Comparison of ENCODE assay signal across 10 mouse cellular contexts in the genomic region with DNA sequence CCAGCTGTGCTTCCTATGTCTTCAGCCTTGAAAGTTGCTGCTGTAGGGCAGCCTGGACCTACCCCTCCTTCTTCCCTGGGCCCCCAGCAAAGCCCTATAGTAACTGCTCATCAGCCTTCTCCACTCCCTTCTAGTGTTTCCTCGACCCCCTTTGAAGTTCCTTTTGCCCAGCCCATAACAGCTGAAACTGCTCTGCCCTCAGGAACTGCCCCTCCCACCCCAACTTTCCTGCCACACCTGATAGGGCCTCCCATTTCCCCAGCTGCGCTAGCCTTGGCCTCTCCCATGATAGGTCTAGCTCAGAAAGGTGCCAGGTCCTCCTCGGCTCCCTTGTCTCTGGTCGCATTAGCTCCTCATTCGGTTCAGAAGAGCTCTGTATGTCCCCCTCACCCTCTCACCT. TPM values are rescaled to one million over a fixed set of nuclear protein-coding genes. Genes with fewer than 3 reads are reported as not detected.
DNase-seq lines count a peak whose midpoint lies in the region; ATAC-seq lines count a peak whose summit lies in the region.
"Had no signal": no experiment of that assay in that cellular context is flagged by ENCODE, and none has a peak within 500 bp of the region (broad histone marks: within the 10 kb centered on the region; RNA-seq: fewer than 3 reads in every experiment).

No protein-coding gene starts in this region.

- peaks cover 77% of the 10 kb centered on the region for H3K4me1 ChIP-seq in heart, embryonic 12.5 days (replicated peaks)
- H3K4me1 ChIP-seq in liver, embryonic 11.5 days (replicated peaks; ENCODE audit: control insufficient read depth, insufficient read depth, low read length), result peaks cover 29% of the 10 kb centered on the region

- no peaks in the 10 kb centered on the region for H3K9me3 ChIP-seq in heart, embryonic 12.5 days (replicated peaks)
- H3K9me3 ChIP-seq in liver, embryonic 11.5 days (ENCODE audit: control insufficient read depth, low read length), result no peaks in the 10 kb centered on the region

- DNase-seq in heart, postnatal 4 days, result no peak
- DNase-seq in spleen, postnatal 36 days (ENCODE audit: low spot score in 2 of 2), result peak; percentile 25 to 26
- DNase-seq in spleen, adult 18-20 months, result no peak
- no peak for DNase-seq in liver, embryonic 11.5 days (ENCODE audit: low spot score)
- DNase-seq in frontal cortex, postnatal 14 days (ENCODE audit: low spot score in 2 of 2), result no peak
- DNase-seq in urinary bladder, postnatal 4 days (ENCODE audit: low spot score in 2 of 2), result no peak
- DNase-seq: kidney, postnatal 4 days had no signal

- H3K36me3 ChIP-seq in heart, embryonic 12.5 days, result peaks cover 61% of the 10 kb centered on the region
- peaks cover 40% of the 10 kb centered on the region for H3K36me3 ChIP-seq in liver, embryonic 11.5 days (ENCODE audit: control insufficient read depth, insufficient read depth, low read length)

- no peak overlapping the region for H3K27ac ChIP-seq in heart, embryonic 12.5 days (ENCODE audit: poor library complexity, severe bottlenecking)
- H3K27ac ChIP-seq in liver, embryonic 11.5 days (ENCODE audit: low read depth, low read length), result peak overlapping the region; percentile 49

- ATAC-seq in heart, embryonic 12.5 days (ENCODE audit: insufficient number of reproducible peaks, low FRiP score), result no peak
- no peak; the same call in 1 of the 2 replicates for ATAC-seq in liver, embryonic 11.5 days (replicated peaks; ENCODE audit: low FRiP score)
- no peak for ATAC-seq in frontal cortex, adult (ENCODE audit: low TSS enrichment)

- WGBS in heart, embryonic 12.5 days, result 51% methylated on average over 5 of the region's 5 CpGs
- WGBS in liver, embryonic 11.5 days, result 43% methylated on average over 5 of the region's 5 CpGs

- no peak overlapping the region for H3K4me3 ChIP-seq in heart, embryonic 12.5 days
- H3K4me3 ChIP-seq in liver, embryonic 11.5 days (ENCODE audit: low read depth, low read length), result peak overlapping the region; percentile 19; the same call in 1 of the 2 replicates

- peak overlapping the region; percentile 11 for H3K9ac ChIP-seq in heart, embryonic 12.5 days
- peak overlapping the region; percentile 31 for H3K9ac ChIP-seq in liver, embryonic 11.5 days (ENCODE audit: low read depth, low read length)

- peak overlapping the region; percentile 47 for H3K4me2 ChIP-seq in heart, embryonic 12.5 days
- peak overlapping the region; percentile 59 for H3K4me2 ChIP-seq in liver, embryonic 11.5 days

- H3K27me3 ChIP-seq in heart, embryonic 12.5 days (replicated peaks), result no peaks in the 10 kb centered on the region
- H3K27me3 ChIP-seq in liver, embryonic 11.5 days (replicated peaks; ENCODE audit: control insufficient read depth, insufficient read depth, low read length), result no peaks in the 10 kb centered on the region

RNA-seq across cellular contexts. Expression of gene Naca, which starts 3.8 kb away (rescaled TPM):
- polyA plus RNA-seq in heart, embryonic 12.5 days (2016; fragmentation: Nextera tagmentation; extraction: Ambion mirVana), result 573 and 577 TPM in 2 replicates
- total RNA-seq in heart, postnatal 4 days (2021), result 100 to 1,000 TPM; 738 to 766 TPM
- 1,053 and 1,054 TPM in 2 replicates for polyA plus RNA-seq in liver, embryonic 11.5 days (2014; fragmentation: Nextera tagmentation; extraction: Ambion mirVana)

RNA-seq across cellular contexts. Expression of gene Ptges3, which starts 19.6 kb away (rescaled TPM):
- 363 and 375 TPM in 2 replicates for polyA plus RNA-seq in heart, embryonic 12.5 days (2016; fragmentation: Nextera tagmentation; extraction: Ambion mirVana)
- total RNA-seq in heart, postnatal 4 days (2021), result 100 to 1,000 TPM; 125 to 132 TPM
- 527 and 567 TPM in 2 replicates for polyA plus RNA-seq in liver, embryonic 11.5 days (2014; fragmentation: Nextera tagmentation; extraction: Ambion mirVana)

RNA-seq across cellular contexts. Expression of gene Prim1, which starts 24.2 kb away (rescaled TPM):
- 50.0 and 50.6 TPM in 2 replicates for polyA plus RNA-seq in heart, embryonic 12.5 days (2016; fragmentation: Nextera tagmentation; extraction: Ambion mirVana)
- 10 to 100 TPM; 30.0 to 31.1 TPM for total RNA-seq in heart, postnatal 4 days (2021)
- polyA plus RNA-seq in liver, embryonic 11.5 days (2014; fragmentation: Nextera tagmentation; extraction: Ambion mirVana), result 106 and 112 TPM in 2 replicates

RNA-seq across cellular contexts. Expression of gene Hsd17b6, which starts 31.8 kb away (rescaled TPM):
- not detected in 2 replicates for polyA plus RNA-seq in heart, embryonic 12.5 days (2016; fragmentation: Nextera tagmentation; extraction: Ambion mirVana)
- not detected for total RNA-seq in heart, postnatal 4 days (2021)
- not detected in 2 replicates for polyA plus RNA-seq in liver, embryonic 11.5 days (2014; fragmentation: Nextera tagmentation; extraction: Ambion mirVana)
- total RNA-seq: gastrocnemius, adult 8-10 months had no signal

RNA-seq across cellular contexts. Expression of gene Atp5b, which starts 43.9 kb away (rescaled TPM):
- polyA plus RNA-seq in heart, embryonic 12.5 days (2016; fragmentation: Nextera tagmentation; extraction: Ambion mirVana), result 4,835 and 4,880 TPM in 2 replicates
- total RNA-seq in heart, postnatal 4 days (2021), result 1,000 to 10,000 TPM; 6,416 to 6,613 TPM
- polyA plus RNA-seq in liver, embryonic 11.5 days (2014; fragmentation: Nextera tagmentation; extraction: Ambion mirVana), result 2,564 and 2,777 TPM in 2 replicates

Comparison
In these comparisons a context has a peak if more than half of its experiments do, and no peak if none do; other contexts are left out.
1. DNase-seq: peak in spleen, postnatal 36 days (2 of 2); none in heart, postnatal 4 days (single experiment), spleen, adult 18-20 months (0 of 2), liver, embryonic 11.5 days (single experiment), frontal cortex, postnatal 14 days (0 of 2) and urinary bladder, postnatal 4 days (0 of 2).